Mouse (Mus musculus) ES-E14 (cell line): ENCODE measurements at regions not wholly inside any gene's neighbourhood (a gene's known extent, or its start where the extent isn't known, plus 50 kb on each side); places are given as distances from the start of the nearest gene placed in this dataset.

Source experiments
- DNase-seq: peaks from one replicate; pipeline ENCODE4 v3.0.0-alpha.2; 2013; ENCODE audit warnings: low read depth, low spot score
- H3K27ac ChIP-seq: 2 replicates; pipeline ENCODE4 v1.5.1; 2012; ENCODE audit warnings: low read depth, mild to moderate bottlenecking, low read length, moderate library complexity, mixed read lengths; ENCODE audit not compliant: poor library complexity, insufficient read depth, severe bottlenecking
- H3K36me3 ChIP-seq: 2 replicates; pipeline ENCODE4 v1.6.1; 2012; ENCODE audit warnings: mild to moderate bottlenecking, low read length, moderate library complexity, mixed read lengths; ENCODE audit not compliant: control insufficient read depth, poor library complexity, insufficient read depth, severe bottlenecking
- H3K4me1 ChIP-seq, 2 experiments: fragments of 150-350 bp in 1 of 2; sonication (generic) in 1 of 2; 2 replicates each; pipeline ENCODE4 v1.6.1; 2012; ENCODE audit warnings: low read length in 2 of 2, mild to moderate bottlenecking in 1 of 2, mixed read lengths in 1 of 2; ENCODE audit not compliant: control insufficient read depth in 2 of 2, insufficient read depth in 2 of 2, poor library complexity in 1 of 2
- H3K4me3 ChIP-seq, 2 experiments: fragments of 150-350 bp in 1 of 2; sonication (generic) in 1 of 2; 2 replicates each; pipeline ENCODE4 v1.5.1; 2012; ENCODE audit warnings: low read length in 2 of 2, low read depth in 1 of 2, mild to moderate bottlenecking in 1 of 2, mixed read lengths in 1 of 2; ENCODE audit not compliant: insufficient read depth in 1 of 2, poor library complexity in 1 of 2, severe bottlenecking in 1 of 2
- H3K9ac ChIP-seq: 2 replicates; pipeline ENCODE4 v1.6.1; 2012; ENCODE audit warnings: low read depth, mild to moderate bottlenecking, low read length, mixed read lengths; ENCODE audit not compliant: poor library complexity, insufficient read depth, severe bottlenecking
- H3K9me3 ChIP-seq: fragments of 150-350 bp; sonication (generic); 2 replicates; pipeline ENCODE4 v1.6.1; 2012; ENCODE audit warnings: low read depth, mild to moderate bottlenecking, low read length; ENCODE audit not compliant: control insufficient read depth, insufficient read depth
- CHD2 ChIP-seq: IDR thresholded peaks from 2 replicates; pipeline ENCODE4 v1.6.1; 2014; ENCODE audit warnings: mild to moderate bottlenecking, low read depth, low read length, inconsistent platforms
- HCFC1 ChIP-seq: IDR thresholded peaks from 2 replicates; pipeline ENCODE4 v1.6.1; 2012; ENCODE audit warnings: low read length, inconsistent platforms, borderline replicate concordance; ENCODE audit not compliant: insufficient read depth
- MAFK ChIP-seq: IDR thresholded peaks from 2 replicates; pipeline ENCODE4 v1.6.1; 2014; ENCODE audit warnings: mild to moderate bottlenecking, low read depth, low read length, inconsistent platforms; ENCODE audit not compliant: insufficient read depth
- ZC3H11A ChIP-seq: IDR thresholded peaks from 2 replicates; pipeline ENCODE4 v1.6.1; 2012; ENCODE audit warnings: low read depth, mild to moderate bottlenecking, inconsistent platforms, low read length, borderline replicate concordance
- ZNF384 ChIP-seq: IDR thresholded peaks from 2 replicates; pipeline ENCODE4 v1.6.1; 2012; ENCODE audit warnings: low read depth, low read length, inconsistent platforms
- in situ Hi-C, 2 experiments: fragments of 600-800 bp; cut with MboI; formaldehyde crosslinking; loops; one replicate each; pipeline ENCODE4 v1.15.1; 2025; ENCODE audit warnings: low sequenced_read_pairs in 2 of 2, inconsistent platforms in 1 of 2; ENCODE audit not compliant: unreplicated experiment in 2 of 2

- TF ChIP-seq ZC3H11A (no peak), MAFK (no peak), HCFC1 (no peak), ZNF384 (no peak), CHD2 (no peak)
- in situ Hi-C loops, result no loop called here
- no peak overlapping the region for H3K4me3 ChIP-seq
- peaks cover 0 to 15% of the 10 kb centered on the region in 2 experiments; a peak in 3 of 4 replicates for H3K4me1 ChIP-seq
- no peaks in the 10 kb centered on the region for H3K9me3 ChIP-seq
- no peaks in the 10 kb centered on the region for H3K36me3 ChIP-seq
- no peak overlapping the region for H3K27ac ChIP-seq
- no peak for DNase-seq
- no peak overlapping the region for H3K9ac ChIP-seq
Observed at GRCm38 (mm10) chr15:96137534-96137933, 149.8 kb upstream of the Arid2 start.

GRCm38 (mm10) chr15:96137945-96138344 lies 149.4 kb upstream of the Arid2 start:
- Histone ChIP-seq H3K36me3 (no peaks in the 10 kb centered on the region), H3K4me1 (peaks cover 0 to 12% of the 10 kb centered on the region in 2 experiments; a peak in 3 of 4 replicates), H3K9ac (no peak overlapping the region), H3K27ac (no peak overlapping the region), H3K4me3 (no peak overlapping the region), H3K9me3 (no peaks in the 10 kb centered on the region)
- TF ChIP-seq HCFC1, result no peak
- TF ChIP-seq MAFK, result no peak
- TF ChIP-seq ZNF384, result no peak
- TF ChIP-seq ZC3H11A, result no peak
- no peak for TF ChIP-seq CHD2
- in situ Hi-C loops, result no loop called here
- no peak for DNase-seq

- Histone ChIP-seq H3K4me3 (no peak overlapping the region), H3K4me1 (no peaks in the 10 kb centered on the region), H3K9ac (no peak overlapping the region), H3K27ac (no peak overlapping the region), H3K9me3 (no peaks in the 10 kb centered on the region), H3K36me3 (no peaks in the 10 kb centered on the region)
- DNase-seq, result no peak
- no peak for TF ChIP-seq HCFC1
- TF ChIP-seq CHD2, result no peak
- TF ChIP-seq MAFK, result no peak
- TF ChIP-seq ZC3H11A, result no peak
- no peak for TF ChIP-seq ZNF384
- in situ Hi-C loops, result no loop called here
Observed at GRCm38 (mm10) chr15:96153489-96153888, 133.8 kb upstream of the Arid2 start.

GRCm38 (mm10) chr15:96158321-96158720 lies 129.0 kb upstream of the Arid2 start:
- TF ChIP-seq ZNF384, result no peak
- TF ChIP-seq ZC3H11A, result no peak
- no peak for TF ChIP-seq HCFC1
- no peak for TF ChIP-seq CHD2
- no peak for TF ChIP-seq MAFK
- no peak for DNase-seq
- in situ Hi-C loops, result no loop called here
- Histone ChIP-seq H3K4me1 (no peaks in the 10 kb centered on the region), H3K4me3 (no peak overlapping the region), H3K9ac (no peak overlapping the region), H3K9me3 (no peaks in the 10 kb centered on the region), H3K36me3 (no peaks in the 10 kb centered on the region), H3K27ac (no peak overlapping the region)
